Mouse (Mus musculus): ENCODE measurements around the gene Eml4. TPM values are rescaled to one million over a fixed set of nuclear protein-coding genes. Genes with fewer than 3 reads are reported as not detected.
A peak's percentile ranks its signal among the peaks of the same experiment; 100 is the strongest.

The Eml4 gene
- polyA plus RNA-seq, 1 experiment: 114 TPM

DNA sequence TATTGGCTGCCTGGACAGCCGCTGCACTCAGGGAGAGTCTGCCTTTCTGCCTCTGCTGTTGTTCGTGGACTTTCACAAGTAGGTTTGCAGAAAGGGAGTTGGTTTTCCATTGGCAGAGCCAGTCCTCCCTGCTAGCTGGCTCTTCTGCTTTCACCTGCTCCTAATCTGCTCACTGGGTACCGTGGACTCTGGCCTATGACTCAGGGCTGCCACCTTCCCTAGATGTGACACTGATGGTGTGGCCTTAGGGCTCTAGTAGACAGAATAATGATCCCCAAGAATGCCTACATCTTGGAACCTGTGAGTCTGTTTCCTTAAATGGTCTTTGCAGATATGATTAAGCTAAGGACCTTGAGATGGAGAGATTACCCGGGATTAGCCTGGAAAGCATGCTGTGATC lies 42.3 kb upstream of the Eml4 start:
- H3K4me1 ChIP-seq (ENCODE audit: control insufficient read depth, insufficient read depth, low read length): no peaks in the 10 kb centered on the region
- no peak overlapping the region for H3K4me3 ChIP-seq (ENCODE audit: low read depth, low read length)
- no peaks in the 10 kb centered on the region for H3K9me3 ChIP-seq (replicated peaks; ENCODE audit: control insufficient read depth, insufficient read depth, low read length, poor library complexity, severe bottlenecking)
- no peaks in the 10 kb centered on the region; the same call in 1 of the 2 replicates for H3K27me3 ChIP-seq (ENCODE audit: control insufficient read depth, insufficient read depth, low read length, poor library complexity, severe bottlenecking)
- no peak overlapping the region for H3K9ac ChIP-seq (ENCODE audit: low read depth, poor library complexity, severe bottlenecking)
- no peaks in the 10 kb centered on the region for H3K36me3 ChIP-seq (ENCODE audit: control insufficient read depth, insufficient read depth, low read length, poor library complexity, severe bottlenecking)
- TF ChIP-seq CTCF (IDR thresholded peaks at IDR 0.05; ENCODE audit: low read depth, low read length) (no peak), EP300 (IDR thresholded peaks at IDR 0.05; ENCODE audit: insufficient read depth, low read depth, low read length) (no peak), POLR2A (IDR thresholded peaks at IDR 0.05; ENCODE audit: insufficient read depth, low read length) (no peak)
- H3K27ac ChIP-seq (ENCODE audit: insufficient read depth, low read length): no peak overlapping the region

DNA sequence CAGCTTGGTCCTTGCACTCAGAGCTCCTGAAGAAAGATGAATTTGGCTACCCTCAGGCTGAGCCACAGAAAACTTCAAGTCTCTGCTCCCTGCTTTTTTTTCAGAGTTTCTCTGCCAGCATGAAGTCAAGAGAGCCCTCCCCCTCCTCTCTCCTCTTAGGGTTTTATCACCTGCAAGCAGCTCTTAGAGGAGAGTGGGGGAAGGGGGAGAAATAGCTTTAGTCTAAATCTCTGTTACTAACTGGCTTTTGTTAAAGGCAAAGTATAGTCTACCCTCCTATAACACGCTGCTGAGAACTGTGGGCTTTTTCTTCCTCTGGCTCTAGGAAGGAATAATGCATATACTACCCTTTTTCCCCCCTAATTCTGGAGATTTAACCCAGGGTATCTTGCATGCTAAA lies 41.5 kb upstream of the Eml4 start:
- no peaks in the 10 kb centered on the region for H3K36me3 ChIP-seq (ENCODE audit: control insufficient read depth, insufficient read depth, low read length, poor library complexity, severe bottlenecking)
- H3K9me3 ChIP-seq (replicated peaks; ENCODE audit: control insufficient read depth, insufficient read depth, low read length, poor library complexity, severe bottlenecking): no peaks in the 10 kb centered on the region
- H3K4me1 ChIP-seq (ENCODE audit: control insufficient read depth, insufficient read depth, low read length): no peaks in the 10 kb centered on the region
- TF ChIP-seq POLR2A (IDR thresholded peaks at IDR 0.05; ENCODE audit: insufficient read depth, low read length): no peak
- TF ChIP-seq CTCF (IDR thresholded peaks at IDR 0.05; ENCODE audit: low read depth, low read length): no peak
- H3K9ac ChIP-seq (ENCODE audit: low read depth, poor library complexity, severe bottlenecking): no peak overlapping the region
- H3K4me3 ChIP-seq (ENCODE audit: low read depth, low read length): no peak overlapping the region
- H3K27ac ChIP-seq (ENCODE audit: insufficient read depth, low read length): no peak overlapping the region
- H3K27me3 ChIP-seq (ENCODE audit: control insufficient read depth, insufficient read depth, low read length, poor library complexity, severe bottlenecking): no peaks in the 10 kb centered on the region; the same call in 1 of the 2 replicates

GRCm38 (mm10) chr17:83311806-83312205 lies 38.9 kb upstream of the Eml4 start:
- Histone ChIP-seq H3K4me1 (ENCODE audit: control insufficient read depth, insufficient read depth, low read length) (no peaks in the 10 kb centered on the region), H3K27me3 (ENCODE audit: control insufficient read depth, insufficient read depth, low read length, poor library complexity, severe bottlenecking) (no peaks in the 10 kb centered on the region; the same call in 1 of the 2 replicates), H3K9me3 (replicated peaks; ENCODE audit: control insufficient read depth, insufficient read depth, low read length, poor library complexity, severe bottlenecking) (no peaks in the 10 kb centered on the region), H3K4me3 (ENCODE audit: low read depth, low read length) (no peak overlapping the region), H3K9ac (ENCODE audit: low read depth, poor library complexity, severe bottlenecking) (no peak overlapping the region), H3K27ac (ENCODE audit: insufficient read depth, low read length) (no peak overlapping the region), H3K36me3 (ENCODE audit: control insufficient read depth, insufficient read depth, low read length, poor library complexity, severe bottlenecking) (no peaks in the 10 kb centered on the region)
- TF ChIP-seq EP300 (IDR thresholded peaks at IDR 0.05; ENCODE audit: insufficient read depth, low read depth, low read length): no peak
- no peak for TF ChIP-seq POLR2A (IDR thresholded peaks at IDR 0.05; ENCODE audit: insufficient read depth, low read length)
- TF ChIP-seq CTCF (IDR thresholded peaks at IDR 0.05; ENCODE audit: low read depth, low read length): no peak

GRCm38 (mm10) chr17:83312244-83312918 lies 38.4 kb upstream of the Eml4 start:
- peak overlapping the region; percentile 53 for H3K4me3 ChIP-seq (ENCODE audit: low read depth, low read length)
- no peaks in the 10 kb centered on the region; the same call in 1 of the 2 replicates for H3K27me3 ChIP-seq (ENCODE audit: control insufficient read depth, insufficient read depth, low read length, poor library complexity, severe bottlenecking)
- H3K9ac ChIP-seq (ENCODE audit: low read depth, poor library complexity, severe bottlenecking): 0 out of 2 replicates have a peak overlapping the region, but pooled peaks have one; percentile 47
- no peaks in the 10 kb centered on the region for H3K9me3 ChIP-seq (replicated peaks; ENCODE audit: control insufficient read depth, insufficient read depth, low read length, poor library complexity, severe bottlenecking)
- no peak for TF ChIP-seq EP300 (IDR thresholded peaks at IDR 0.05; ENCODE audit: insufficient read depth, low read depth, low read length)
- no peak for TF ChIP-seq CTCF (IDR thresholded peaks at IDR 0.05; ENCODE audit: low read depth, low read length)
- TF ChIP-seq POLR2A (IDR thresholded peaks at IDR 0.05; ENCODE audit: insufficient read depth, low read length): no peak
- no peaks in the 10 kb centered on the region for H3K36me3 ChIP-seq (ENCODE audit: control insufficient read depth, insufficient read depth, low read length, poor library complexity, severe bottlenecking)
- no peak overlapping the region for H3K27ac ChIP-seq (ENCODE audit: insufficient read depth, low read length)
- H3K4me1 ChIP-seq (ENCODE audit: control insufficient read depth, insufficient read depth, low read length): no peaks in the 10 kb centered on the region

GRCm38 (mm10) chr17:83313046-83313689 lies 37.6 kb upstream of the Eml4 start:
- Histone ChIP-seq H3K9ac (ENCODE audit: low read depth, poor library complexity, severe bottlenecking) (no peak overlapping the region), H3K36me3 (ENCODE audit: control insufficient read depth, insufficient read depth, low read length, poor library complexity, severe bottlenecking) (no peaks in the 10 kb centered on the region), H3K27me3 (ENCODE audit: control insufficient read depth, insufficient read depth, low read length, poor library complexity, severe bottlenecking) (no peaks in the 10 kb centered on the region; the same call in 1 of the 2 replicates), H3K4me3 (ENCODE audit: low read depth, low read length) (no peak overlapping the region), H3K27ac (ENCODE audit: insufficient read depth, low read length) (no peak overlapping the region), H3K9me3 (replicated peaks; ENCODE audit: control insufficient read depth, insufficient read depth, low read length, poor library complexity, severe bottlenecking) (no peaks in the 10 kb centered on the region), H3K4me1 (ENCODE audit: control insufficient read depth, insufficient read depth, low read length) (no peaks in the 10 kb centered on the region)
- TF ChIP-seq EP300 (IDR thresholded peaks at IDR 0.05; ENCODE audit: insufficient read depth, low read depth, low read length) (no peak), POLR2A (IDR thresholded peaks at IDR 0.05; ENCODE audit: insufficient read depth, low read length) (no peak), CTCF (IDR thresholded peaks at IDR 0.05; ENCODE audit: low read depth, low read length) (no peak)

DNA sequence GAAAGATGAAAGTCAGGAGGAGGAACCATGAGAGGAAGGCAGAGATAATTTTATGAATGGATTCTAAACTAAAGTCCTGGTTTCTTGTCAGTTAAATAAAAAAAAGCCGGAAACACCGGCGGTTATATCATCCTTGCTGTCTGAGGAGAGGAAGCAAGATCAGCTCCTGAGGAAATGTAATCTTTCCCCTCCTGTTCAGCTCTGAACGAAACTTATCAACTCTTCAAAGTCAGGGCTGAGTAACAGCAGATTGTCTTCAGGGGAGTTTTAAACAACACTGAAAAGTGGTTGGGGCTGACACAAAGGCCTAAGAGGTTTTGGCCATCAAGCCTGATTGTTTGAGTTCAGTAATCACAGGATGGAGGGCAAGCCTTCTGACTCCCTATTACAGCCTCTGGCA lies 35.3 kb upstream of the Eml4 start:
- H3K27ac ChIP-seq (ENCODE audit: insufficient read depth, low read length): no peak overlapping the region
- H3K4me3 ChIP-seq (ENCODE audit: low read depth, low read length): no peak overlapping the region
- TF ChIP-seq POLR2A (IDR thresholded peaks at IDR 0.05; ENCODE audit: insufficient read depth, low read length): no peak
- no peak for TF ChIP-seq EP300 (IDR thresholded peaks at IDR 0.05; ENCODE audit: insufficient read depth, low read depth, low read length)
- no peak for TF ChIP-seq CTCF (IDR thresholded peaks at IDR 0.05; ENCODE audit: low read depth, low read length)
- no peaks in the 10 kb centered on the region; the same call in 1 of the 2 replicates for H3K27me3 ChIP-seq (ENCODE audit: control insufficient read depth, insufficient read depth, low read length, poor library complexity, severe bottlenecking)
- no peaks in the 10 kb centered on the region; the same call in 1 of the 2 replicates for H3K9me3 ChIP-seq (replicated peaks; ENCODE audit: control insufficient read depth, insufficient read depth, low read length, poor library complexity, severe bottlenecking)
- H3K9ac ChIP-seq (ENCODE audit: low read depth, poor library complexity, severe bottlenecking): no peak overlapping the region
- no peaks in the 10 kb centered on the region for H3K4me1 ChIP-seq (ENCODE audit: control insufficient read depth, insufficient read depth, low read length)
- H3K36me3 ChIP-seq (ENCODE audit: control insufficient read depth, insufficient read depth, low read length, poor library complexity, severe bottlenecking): no peaks in the 10 kb centered on the region
